Mouse (Mus musculus): ENCODE measurements around the gene Epha2. TPM values are rescaled to one million over a fixed set of nuclear protein-coding genes. Genes with fewer than 3 reads are reported as not detected.

Gene Epha2
- polyA plus RNA-seq, 2 experiments = 0.29 to 1.6 TPM

DNA sequence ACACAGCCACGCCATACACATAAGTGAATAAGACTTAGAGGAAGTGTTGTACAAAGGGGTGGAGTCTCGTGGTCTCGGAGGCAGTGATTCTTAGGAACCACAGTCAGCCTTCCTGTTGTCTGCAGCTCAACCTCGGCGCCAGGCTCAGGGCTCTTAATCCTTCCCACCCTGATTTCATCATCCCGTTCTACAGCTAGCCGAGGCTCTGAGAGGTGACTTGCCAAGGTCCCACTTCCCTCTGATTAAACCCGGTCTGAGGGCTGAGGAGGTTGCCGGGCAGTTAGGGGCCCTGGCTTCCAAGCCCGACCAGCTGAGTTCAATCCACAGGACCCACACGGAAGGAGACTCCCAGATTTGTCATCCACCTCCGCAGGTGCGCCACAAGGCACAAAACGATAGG is 28.2 kb upstream of the Epha2 start:
- H3K36me3 ChIP-seq (replicated peaks; ENCODE audit: control insufficient read depth, insufficient read depth, low read depth) = no peaks in the 10 kb centered on the region
- ATAC-seq (ENCODE audit: insufficient read depth) (peak; percentile 13; the same call in 1 of the 2 replicates), DNase-seq (ENCODE audit: low read depth in 3 of 3, low spot score in 3 of 3) (no peak)
- H3K4me3 ChIP-seq (ENCODE audit: insufficient read depth in 1 of 2, low read depth in 2 of 2, low read length in 2 of 2) = no peak overlapping the region
- H3K4me2 ChIP-seq (ENCODE audit: low read depth) = no peak overlapping the region
- H3K4me1 ChIP-seq (replicated peaks; ENCODE audit: control insufficient read depth in 2 of 2, insufficient read depth in 2 of 2, low read length in 1 of 2) = peaks cover 0 to 7% of the 10 kb centered on the region in 2 experiments; a peak in 1 of 4 replicates
- no peaks in the 10 kb centered on the region for H3K9me3 ChIP-seq (ENCODE audit: control insufficient read depth, low read length)
- no peak overlapping the region for H3K9ac ChIP-seq (replicated peaks)
- H3K27ac ChIP-seq = no peak overlapping the region
- H3K27me3 ChIP-seq (ENCODE audit: control insufficient read depth, insufficient read depth, low read length) = no peaks in the 10 kb centered on the region; the same call in 1 of the 2 replicates
- TF ChIP-seq CTCF (IDR thresholded peaks at IDR 0.05; ENCODE audit: low read depth) (no peak), EP300 (IDR thresholded peaks at IDR 0.05; ENCODE audit: low read depth) (no peak)
- WGBS (ENCODE audit: insufficient replicate concordance) = 5% methylated on average over 14 of the region's 14 CpGs

DNA sequence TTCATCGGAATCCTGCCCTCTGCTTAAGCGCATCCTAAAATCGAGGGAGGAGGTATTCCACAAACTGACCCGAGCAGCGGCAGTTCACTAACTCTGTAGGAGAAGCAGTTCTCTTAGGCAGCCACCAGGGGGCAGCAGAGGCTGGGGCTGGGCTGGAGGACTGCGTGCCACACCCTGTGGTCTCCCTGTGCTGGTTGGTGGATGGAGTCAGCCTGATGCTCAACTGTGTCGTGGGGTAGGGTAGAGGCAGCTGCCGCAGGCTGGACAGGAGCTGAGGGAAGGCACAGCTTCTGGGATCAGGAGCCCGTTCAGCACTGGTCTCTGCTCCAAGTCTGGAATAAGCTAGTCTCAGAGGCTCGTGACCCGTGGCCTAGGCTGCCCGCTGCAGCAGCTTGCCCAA is 27.7 kb upstream of the Epha2 start:
- TF ChIP-seq EP300 (IDR thresholded peaks at IDR 0.05; ENCODE audit: low read depth) = no peak
- TF ChIP-seq CTCF (IDR thresholded peaks at IDR 0.05; ENCODE audit: low read depth) = peak; percentile 100
- Histone ChIP-seq H3K36me3 (replicated peaks; ENCODE audit: control insufficient read depth, insufficient read depth, low read depth) (no peaks in the 10 kb centered on the region), H3K9me3 (ENCODE audit: control insufficient read depth, low read length) (no peaks in the 10 kb centered on the region), H3K9ac (replicated peaks) (no peak overlapping the region), H3K27me3 (ENCODE audit: control insufficient read depth, insufficient read depth, low read length) (no peaks in the 10 kb centered on the region; the same call in 1 of the 2 replicates), H3K4me2 (ENCODE audit: low read depth) (no peak overlapping the region), H3K4me3 (ENCODE audit: insufficient read depth in 1 of 2, low read depth in 2 of 2, low read length in 2 of 2) (no peak overlapping the region), H3K27ac (no peak overlapping the region), H3K4me1 (replicated peaks; ENCODE audit: control insufficient read depth in 2 of 2, insufficient read depth in 2 of 2, low read length in 1 of 2) (peaks cover 0 to 9% of the 10 kb centered on the region in 2 experiments; a peak in 1 of 4 replicates)
- WGBS (ENCODE audit: insufficient replicate concordance) = 14% methylated on average over 12 of the region's 12 CpGs
- DNase-seq (ENCODE audit: low read depth in 3 of 3, low spot score in 3 of 3) (peak in 2 of 3 experiments; percentile 34 to 51), ATAC-seq (ENCODE audit: insufficient read depth) (peak; percentile 29)

DNA sequence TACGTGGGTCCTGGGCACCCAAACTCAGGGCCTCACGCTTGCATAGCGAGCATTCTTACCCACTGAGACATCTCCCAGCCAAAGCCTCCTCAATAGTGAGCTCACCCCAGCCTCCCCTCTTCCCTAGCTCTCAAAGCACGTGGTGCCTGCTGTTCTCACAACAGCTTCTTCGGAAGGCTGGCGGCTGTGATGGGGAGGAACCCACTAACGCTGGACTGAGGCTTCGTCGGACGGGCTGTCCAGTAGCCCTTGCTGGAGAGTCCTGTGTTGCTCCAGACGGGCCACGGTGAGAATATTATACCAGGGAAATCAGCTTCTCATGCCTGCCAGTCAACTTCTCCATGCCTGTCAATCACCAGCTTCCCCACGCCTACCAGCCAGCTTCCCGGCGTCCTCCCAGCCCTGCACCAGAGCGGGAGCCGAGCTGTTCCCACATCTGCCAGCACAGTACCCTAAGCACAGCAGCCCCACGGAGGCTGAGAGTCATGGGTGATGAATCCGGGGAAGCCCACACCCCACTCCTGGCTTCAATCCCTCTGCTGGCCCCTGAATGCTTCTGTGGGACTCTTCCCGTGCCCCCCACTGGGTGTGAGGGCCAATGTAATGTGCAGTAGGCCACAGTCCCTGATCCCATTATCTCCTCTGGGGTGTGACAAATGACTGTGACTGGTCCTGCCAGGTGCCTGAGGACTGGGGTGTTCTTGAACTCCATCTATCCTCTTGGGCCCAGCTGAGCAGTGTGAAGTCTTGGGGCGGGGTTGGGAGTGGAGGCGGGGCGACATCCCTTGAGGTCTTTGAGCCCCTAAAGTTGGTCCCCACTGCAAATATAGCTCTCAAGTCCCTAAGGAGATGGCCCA is 26.3 kb upstream of the Epha2 start:
- no peak overlapping the region for H3K9ac ChIP-seq (replicated peaks)
- WGBS (ENCODE audit: insufficient replicate concordance) = 39% methylated on average over 23 of the region's 23 CpGs
- TF ChIP-seq EP300 (IDR thresholded peaks at IDR 0.05; ENCODE audit: low read depth) = no peak
- TF ChIP-seq CTCF (IDR thresholded peaks at IDR 0.05; ENCODE audit: low read depth) = no peak
- H3K27me3 ChIP-seq (ENCODE audit: control insufficient read depth, insufficient read depth, low read length) = no peaks in the 10 kb centered on the region; the same call in 1 of the 2 replicates
- H3K27ac ChIP-seq = no peak overlapping the region
- no peak overlapping the region for H3K4me2 ChIP-seq (ENCODE audit: low read depth)
- H3K36me3 ChIP-seq (replicated peaks; ENCODE audit: control insufficient read depth, insufficient read depth, low read depth) = no peaks in the 10 kb centered on the region
- H3K4me1 ChIP-seq (replicated peaks; ENCODE audit: control insufficient read depth in 2 of 2, insufficient read depth in 2 of 2, low read length in 1 of 2) = peaks cover 0 to 15% of the 10 kb centered on the region in 2 experiments; a peak in 2 of 4 replicates
- no peak overlapping the region for H3K4me3 ChIP-seq (ENCODE audit: insufficient read depth in 1 of 2, low read depth in 2 of 2, low read length in 2 of 2)
- ATAC-seq (ENCODE audit: insufficient read depth) (no peak), DNase-seq (ENCODE audit: low read depth in 3 of 3, low spot score in 3 of 3) (no peak)
- no peaks in the 10 kb centered on the region for H3K9me3 ChIP-seq (ENCODE audit: control insufficient read depth, low read length)

DNA sequence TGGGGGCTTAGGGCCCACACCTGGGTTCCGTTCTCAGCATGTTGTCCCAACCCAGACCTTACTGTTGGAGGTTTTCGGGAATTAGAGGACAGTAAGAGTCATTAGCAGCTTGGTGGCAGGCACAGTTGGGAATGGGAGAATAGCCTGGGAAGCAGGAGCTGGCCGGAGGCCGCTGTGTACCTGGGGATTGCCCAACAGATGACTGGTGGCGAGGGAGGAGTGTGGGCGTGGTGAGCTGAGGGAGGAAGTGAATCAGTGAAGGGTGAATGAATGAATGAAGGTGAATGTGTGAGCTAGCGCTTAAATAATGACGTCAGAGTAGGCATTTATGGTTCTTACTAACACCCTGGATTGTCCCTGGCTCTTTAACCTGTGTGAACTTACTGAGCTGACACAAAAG is 23.9 kb upstream of the Epha2 start:
- TF ChIP-seq EP300 (IDR thresholded peaks at IDR 0.05; ENCODE audit: low read depth) = no peak
- no peak for TF ChIP-seq CTCF (IDR thresholded peaks at IDR 0.05; ENCODE audit: low read depth)
- no peak for ATAC-seq (ENCODE audit: insufficient read depth)
- H3K36me3 ChIP-seq (replicated peaks; ENCODE audit: control insufficient read depth, insufficient read depth, low read depth) = no peaks in the 10 kb centered on the region
- no peak overlapping the region for H3K27ac ChIP-seq
- WGBS (ENCODE audit: insufficient replicate concordance) = 53% methylated on average over 8 of the region's 8 CpGs
- no peak overlapping the region for H3K4me2 ChIP-seq (ENCODE audit: low read depth)
- no peak for DNase-seq (ENCODE audit: low read depth in 3 of 3, low spot score in 3 of 3)
- no peak overlapping the region for H3K4me3 ChIP-seq (ENCODE audit: insufficient read depth in 1 of 2, low read depth in 2 of 2, low read length in 2 of 2)
- H3K9ac ChIP-seq (replicated peaks) = no peak overlapping the region
- no peaks in the 10 kb centered on the region for H3K9me3 ChIP-seq (ENCODE audit: control insufficient read depth, low read length)
- H3K4me1 ChIP-seq (replicated peaks; ENCODE audit: control insufficient read depth in 2 of 2, insufficient read depth in 2 of 2, low read length in 1 of 2) = peaks cover 0 to 29% of the 10 kb centered on the region in 2 experiments; a peak in 2 of 4 replicates
- no peaks in the 10 kb centered on the region; the same call in 1 of the 2 replicates for H3K27me3 ChIP-seq (ENCODE audit: control insufficient read depth, insufficient read depth, low read length)

DNA sequence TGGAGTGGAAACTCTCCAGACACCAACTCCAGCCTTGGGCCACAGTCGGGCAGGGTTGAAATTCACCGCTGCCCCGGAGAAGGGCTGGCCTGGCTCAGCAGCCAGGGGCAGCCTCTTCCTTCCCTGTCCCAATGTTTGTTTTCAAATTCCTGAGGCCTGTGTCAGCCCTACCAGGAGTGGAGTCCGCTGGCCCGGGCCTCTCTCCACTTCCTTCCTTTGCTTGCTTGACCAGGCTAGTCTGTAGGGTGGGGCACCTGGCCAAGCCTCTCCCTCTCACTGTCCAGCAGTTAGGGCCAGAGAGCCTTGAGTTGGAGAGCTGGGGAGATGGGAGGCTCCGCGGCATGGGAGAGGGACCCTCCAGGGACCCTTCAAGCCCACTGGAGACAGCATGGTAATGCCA is 22.9 kb upstream of the Epha2 start:
- ATAC-seq (ENCODE audit: insufficient read depth) (0 out of 2 replicates have a peak, but pooled peaks have one; percentile 8), DNase-seq (ENCODE audit: low read depth in 3 of 3, low spot score in 3 of 3) (no peak)
- Histone ChIP-seq H3K4me1 (replicated peaks; ENCODE audit: control insufficient read depth in 2 of 2, insufficient read depth in 2 of 2, low read length in 1 of 2) (peaks cover 0 to 31% of the 10 kb centered on the region in 2 experiments; a peak in 2 of 4 replicates), H3K4me2 (ENCODE audit: low read depth) (no peak overlapping the region), H3K4me3 (ENCODE audit: insufficient read depth in 1 of 2, low read depth in 2 of 2, low read length in 2 of 2) (no peak overlapping the region), H3K27me3 (ENCODE audit: control insufficient read depth, insufficient read depth, low read length) (no peaks in the 10 kb centered on the region), H3K36me3 (replicated peaks; ENCODE audit: control insufficient read depth, insufficient read depth, low read depth) (no peaks in the 10 kb centered on the region), H3K27ac (no peak overlapping the region), H3K9ac (replicated peaks) (no peak overlapping the region), H3K9me3 (ENCODE audit: control insufficient read depth, low read length) (no peaks in the 10 kb centered on the region)
- TF ChIP-seq EP300 (IDR thresholded peaks at IDR 0.05; ENCODE audit: low read depth) = no peak
- no peak for TF ChIP-seq CTCF (IDR thresholded peaks at IDR 0.05; ENCODE audit: low read depth)
- WGBS (ENCODE audit: insufficient replicate concordance) = 35% methylated on average over 7 of the region's 7 CpGs

Data from liver, embryonic 14.5 days (tissue).